Mouse (Mus musculus) midbrain, postnatal 0 days (tissue): ENCODE measurements at regions not wholly inside any gene's neighbourhood (a gene's known extent, or its start where the extent isn't known, plus 50 kb on each side); places are given as distances from the start of the nearest gene placed in this dataset.
A peak's percentile ranks its signal among the peaks of the same experiment; 100 is the strongest.

Experiments
- ATAC-seq: fragments of 200-750 bp; cut with Nextera tagmentation; 2 replicates; pipeline ENCODE4 v1.8.0; 2017; ENCODE audit warnings: moderate number of reproducible peaks, mild to moderate bottlenecking, moderate TSS enrichment, moderate library complexity; ENCODE audit not compliant: low FRiP score
- DNase-seq: peaks from one replicate; pipeline ENCODE4 v3.0.0-alpha.2; 2015; ENCODE audit warnings: low spot score
- H3K27ac ChIP-seq: fragments of 300-500 bp; sonication (generic); 2 replicates; pipeline ENCODE4 v1.5.1; 2014; ENCODE audit warnings: low read depth, mild to moderate bottlenecking, low read length, mixed read lengths
- H3K27me3 ChIP-seq: fragments of 300-500 bp; sonication (generic); 2 replicates; pipeline ENCODE4 v1.6.1; 2014; ENCODE audit warnings: low read length, control low read depth, mixed read lengths; ENCODE audit not compliant: insufficient read depth
- H3K36me3 ChIP-seq: fragments of 300-500 bp; sonication (generic); 2 replicates; pipeline ENCODE4 v1.6.1; 2014; ENCODE audit warnings: low read length, control low read depth, mixed read lengths; ENCODE audit not compliant: insufficient read depth
- H3K4me1 ChIP-seq: fragments of 300-500 bp; sonication (generic); 2 replicates; pipeline ENCODE4 v1.6.1; 2014; ENCODE audit warnings: mild to moderate bottlenecking, control low read depth, antibody characterized with exemption, low read length, mixed read lengths; ENCODE audit not compliant: insufficient read depth
- H3K4me2 ChIP-seq: fragments of 300-500 bp; sonication (generic); 2 replicates; pipeline ENCODE4 v1.6.1; 2014; ENCODE audit warnings: low read depth, mild to moderate bottlenecking, low read length, mixed read lengths; ENCODE audit not compliant: poor library complexity, severe bottlenecking
- H3K4me3 ChIP-seq: fragments of 300-500 bp; sonication (generic); 2 replicates; pipeline ENCODE4 v1.5.1; 2014; ENCODE audit warnings: low read depth, mild to moderate bottlenecking, low read length, moderate library complexity
- H3K9ac ChIP-seq: fragments of 300-500 bp; sonication (generic); replicated peaks from 2 replicates; pipeline ENCODE4 v1.6.1; 2014; ENCODE audit warnings: mild to moderate bottlenecking, low read length, moderate library complexity, mixed read lengths; ENCODE audit not compliant: poor library complexity, severe bottlenecking
- H3K9me3 ChIP-seq: fragments of 300-500 bp; sonication (generic); 2 replicates; pipeline ENCODE4 v1.6.1; 2016; ENCODE audit warnings: low read length, control low read depth
- CTCF ChIP-seq: IDR thresholded peaks from 2 replicates; pipeline ENCODE4 v1.5.1; 2016; ENCODE audit warnings: antibody characterized with exemption, mild to moderate bottlenecking
- WGBS: fragments of 180-500 bp; shearing (Covaris S2); extraction: QIAGEN DNeasy Blood & Tissue Kit; methylation state at CpG from one replicate; pipeline ENCODE4 v1.1.7; 2014; 5-methylcytosine and 5-hydroxymethylcytosine counted together

- WGBS = 83% methylated on average over 3 of the region's 3 CpGs
Observed at GRCm38 (mm10) chr7:58093523-58093922, 562.4 kb upstream of the Atp10a start.

DNA sequence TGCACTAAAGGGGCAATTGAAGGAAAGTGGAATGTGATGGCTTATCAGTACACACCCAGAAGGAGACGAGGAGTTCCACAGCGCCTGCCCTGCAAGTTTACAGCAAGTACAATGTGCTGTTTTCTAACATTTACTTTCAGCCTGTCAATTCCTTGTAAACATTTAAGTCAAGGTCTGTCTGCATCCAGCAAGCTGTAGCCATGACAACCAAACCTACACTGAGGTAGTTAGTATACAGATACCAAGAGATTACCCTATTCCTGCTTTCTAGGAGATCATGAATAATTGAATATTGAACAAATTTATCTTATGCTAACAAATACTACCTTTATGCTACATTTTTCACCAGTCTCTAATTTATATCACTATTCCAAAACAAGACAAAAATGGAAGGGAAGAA, 569.0 kb upstream of the Gabra5 start:
- DNase-seq = peak; percentile 6
- H3K4me2 ChIP-seq = no peak overlapping the region
- H3K4me3 ChIP-seq = no peak overlapping the region
- TF ChIP-seq CTCF = no peak
- H3K27ac ChIP-seq = no peak overlapping the region
- H3K9me3 ChIP-seq = no peaks in the 10 kb centered on the region
- H3K36me3 ChIP-seq = no peaks in the 10 kb centered on the region
- no peaks in the 10 kb centered on the region for H3K4me1 ChIP-seq
- no peak overlapping the region for H3K9ac ChIP-seq
- H3K27me3 ChIP-seq = no peaks in the 10 kb centered on the region
- no peak; the same call in 1 of the 2 replicates for ATAC-seq
- 62% methylated on average over 2 of the region's 2 CpGs for WGBS

More at GRCm38 (mm10) chr7:58093523-58093922, 562.4 kb upstream of the Atp10a start:
- H3K4me3 ChIP-seq = no peak overlapping the region
- H3K9ac ChIP-seq = no peak overlapping the region
- no peaks in the 10 kb centered on the region for H3K36me3 ChIP-seq
- ATAC-seq (no peak), DNase-seq (no peak)
- no peak overlapping the region for H3K27ac ChIP-seq
- H3K4me2 ChIP-seq = no peak overlapping the region
- H3K27me3 ChIP-seq = no peaks in the 10 kb centered on the region
- H3K4me1 ChIP-seq = no peaks in the 10 kb centered on the region
- no peaks in the 10 kb centered on the region for H3K9me3 ChIP-seq
- TF ChIP-seq CTCF = no peak

GRCm38 (mm10) chr7:58032975-58033374, 523.1 kb upstream of the Gabra5 start:
- Histone ChIP-seq H3K36me3 (no peaks in the 10 kb centered on the region), H3K4me3 (no peak overlapping the region), H3K27ac (no peak overlapping the region), H3K9me3 (no peaks in the 10 kb centered on the region), H3K4me1 (no peaks in the 10 kb centered on the region), H3K27me3 (no peaks in the 10 kb centered on the region), H3K4me2 (no peak overlapping the region), H3K9ac (no peak overlapping the region)
- TF ChIP-seq CTCF = peak; percentile 18; the same call in 1 of the 2 replicates
- DNase-seq (no peak), ATAC-seq (no peak)
- 80% methylated on average over 1 of the region's 1 CpGs for WGBS

DNA sequence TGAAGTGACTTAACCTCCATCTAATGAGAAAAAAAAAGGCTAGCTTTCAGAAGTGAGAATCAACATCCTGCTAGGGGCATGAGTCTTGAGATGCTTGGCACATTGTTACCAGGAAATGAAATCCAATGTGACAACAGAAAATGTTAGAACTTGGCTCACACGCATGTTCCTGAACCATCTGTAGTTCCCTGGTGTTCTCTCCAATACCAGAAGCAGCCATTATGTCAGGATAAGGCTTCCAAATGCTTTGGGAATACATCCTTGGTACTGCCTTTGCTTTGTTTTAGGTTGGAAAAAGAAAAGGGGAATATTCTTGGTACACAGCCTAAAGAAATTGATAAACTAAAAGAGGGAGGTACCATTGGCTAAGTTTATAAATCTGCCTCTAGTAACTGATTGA, 522.3 kb upstream of the Gabra5 start:
- 84% methylated on average over 1 of the region's 1 CpGs for WGBS
- Histone ChIP-seq H3K4me2 (no peak overlapping the region), H3K9ac (no peak overlapping the region), H3K36me3 (no peaks in the 10 kb centered on the region), H3K9me3 (no peaks in the 10 kb centered on the region), H3K4me1 (no peaks in the 10 kb centered on the region), H3K27me3 (no peaks in the 10 kb centered on the region), H3K27ac (no peak overlapping the region), H3K4me3 (no peak overlapping the region)
- ATAC-seq (no peak), DNase-seq (no peak)
- TF ChIP-seq CTCF = no peak

DNA sequence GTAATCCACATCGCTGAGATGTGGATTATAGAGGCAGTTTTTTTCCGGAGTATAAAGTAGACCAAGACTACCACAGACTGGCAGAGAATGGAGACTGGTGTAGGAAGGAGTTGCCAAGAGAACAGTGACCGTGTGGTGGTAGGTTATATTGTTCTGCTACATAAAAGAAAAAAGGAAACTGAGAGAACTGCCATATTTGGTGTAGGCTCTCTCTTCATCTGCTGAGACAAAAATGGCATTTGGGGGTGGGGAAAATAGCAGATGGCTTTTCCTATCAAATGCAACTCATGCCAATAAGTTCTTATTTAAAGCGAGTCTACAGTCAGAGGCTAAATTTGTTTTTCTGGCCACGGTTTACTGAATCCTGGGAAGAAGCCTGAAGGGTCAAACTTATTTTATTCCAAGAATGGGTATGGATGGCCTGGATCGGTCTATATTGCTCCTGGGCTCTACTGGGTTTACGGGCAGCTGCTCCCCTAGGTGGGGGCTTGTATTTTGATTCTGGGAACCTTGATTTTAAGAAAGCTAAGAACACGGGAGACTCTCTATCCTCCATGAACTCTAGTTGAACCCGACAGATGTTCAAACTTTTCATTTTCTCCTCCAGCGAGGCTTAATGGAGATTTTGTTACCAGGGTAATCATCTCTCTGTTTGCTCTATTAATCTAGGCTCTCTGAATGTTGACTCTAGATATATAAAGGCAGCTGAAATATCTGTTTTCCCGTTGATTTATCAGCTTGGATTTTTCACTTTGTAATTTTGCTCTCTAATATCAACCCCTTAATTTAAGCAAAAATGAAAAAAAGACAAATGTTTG, 482.8 kb upstream of the Gabra5 start:
- Histone ChIP-seq H3K4me3 (no peak overlapping the region), H3K27me3 (no peaks in the 10 kb centered on the region), H3K9me3 (no peaks in the 10 kb centered on the region), H3K4me1 (no peaks in the 10 kb centered on the region), H3K4me2 (no peak overlapping the region), H3K9ac (no peak overlapping the region), H3K36me3 (no peaks in the 10 kb centered on the region), H3K27ac (no peak overlapping the region)
- ATAC-seq (no peak), DNase-seq (peak; percentile 3)
- 76% methylated on average over 11 of the region's 11 CpGs for WGBS
- TF ChIP-seq CTCF = no peak

DNA sequence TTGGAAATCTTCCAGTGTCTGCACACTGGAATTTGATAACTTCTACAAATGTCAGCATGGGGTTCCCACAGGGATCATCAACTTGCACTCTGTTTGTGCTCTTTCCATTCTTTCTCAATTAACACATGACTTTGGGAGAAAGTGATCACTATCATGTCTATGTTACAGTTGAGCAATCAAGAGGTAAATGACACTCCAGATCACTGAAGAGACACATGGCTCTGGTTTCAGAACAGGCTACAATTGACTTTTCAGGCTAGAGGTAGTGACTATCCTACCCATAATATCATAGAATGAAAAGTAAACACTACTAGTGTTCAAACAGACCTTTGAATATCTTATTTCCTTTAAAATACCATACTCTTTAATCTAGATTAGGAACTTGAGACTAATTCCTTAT, 473.3 kb upstream of the Gabra5 start:
- no peaks in the 10 kb centered on the region for H3K36me3 ChIP-seq
- H3K9ac ChIP-seq = no peak overlapping the region
- no peak overlapping the region for H3K4me3 ChIP-seq
- DNase-seq (no peak), ATAC-seq (no peak)
- H3K9me3 ChIP-seq = no peaks in the 10 kb centered on the region
- H3K4me1 ChIP-seq = no peaks in the 10 kb centered on the region
- TF ChIP-seq CTCF = no peak
- H3K27me3 ChIP-seq = no peaks in the 10 kb centered on the region
- H3K4me2 ChIP-seq = no peak overlapping the region
- no peak overlapping the region for H3K27ac ChIP-seq
